Mouse (Mus musculus): ENCODE data around the gene Mcm5.

Mcm5 gene

DNA sequence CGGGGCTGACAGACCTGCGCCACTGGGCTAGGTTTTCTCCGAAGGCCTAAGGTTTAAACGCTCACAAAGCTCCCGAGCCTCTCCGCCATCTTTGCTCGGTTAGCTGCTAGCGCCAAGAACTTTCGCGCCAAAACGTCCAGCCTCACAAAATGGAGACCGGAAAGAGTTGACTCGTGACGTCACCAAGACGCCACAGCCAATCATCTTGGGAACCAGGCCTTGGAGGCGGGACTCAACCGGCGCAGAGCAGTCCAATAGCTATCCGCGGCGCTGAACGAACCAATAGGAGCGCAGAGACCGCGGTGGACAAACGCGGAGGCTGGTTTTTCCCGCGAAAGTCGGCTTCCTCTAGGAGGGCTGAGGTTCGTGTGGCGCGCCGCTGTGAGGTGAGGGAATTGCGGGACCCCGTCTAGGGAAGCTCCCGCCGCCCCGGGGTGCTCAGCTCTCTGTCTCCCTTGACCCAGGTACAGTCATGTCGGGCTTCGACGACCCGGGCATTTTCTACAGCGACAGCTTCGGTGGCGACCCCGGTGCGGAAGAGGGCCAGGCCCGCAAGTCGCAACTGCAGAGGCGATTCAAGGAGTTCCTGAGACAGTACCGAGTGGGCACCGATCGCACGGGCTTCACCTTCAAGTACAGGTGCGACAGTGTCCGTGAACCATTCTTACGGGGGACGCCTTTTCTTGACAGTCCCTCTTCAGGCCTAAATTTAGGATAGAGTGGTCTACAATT, at the start of gene Mcm5:
TSS of gene Mcm5 (plus strand) at position 334 of the 732 bp plus-strand sequence.
- DNase-seq = peak; percentile 99

DNA sequence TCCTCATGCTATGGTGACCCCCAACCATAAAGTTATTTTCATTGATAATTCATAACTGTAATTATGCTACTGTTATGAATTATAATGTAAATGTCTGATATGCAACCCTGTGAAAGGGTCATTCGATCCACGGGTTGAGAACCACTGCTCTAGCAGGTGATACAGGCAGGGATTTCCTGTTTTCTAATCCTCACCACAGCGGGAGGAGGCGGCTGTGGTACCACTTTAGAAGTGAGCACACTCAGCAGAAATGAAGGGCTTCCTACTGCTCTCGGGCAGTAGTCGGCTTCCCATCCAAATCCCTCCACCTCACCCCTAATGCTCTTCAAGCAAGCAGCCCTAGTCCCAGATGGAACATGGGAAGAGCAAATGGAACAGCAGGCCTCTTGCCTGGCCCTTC, 49.3 kb upstream of the Mcm5 start:
- no peak for DNase-seq

DNA sequence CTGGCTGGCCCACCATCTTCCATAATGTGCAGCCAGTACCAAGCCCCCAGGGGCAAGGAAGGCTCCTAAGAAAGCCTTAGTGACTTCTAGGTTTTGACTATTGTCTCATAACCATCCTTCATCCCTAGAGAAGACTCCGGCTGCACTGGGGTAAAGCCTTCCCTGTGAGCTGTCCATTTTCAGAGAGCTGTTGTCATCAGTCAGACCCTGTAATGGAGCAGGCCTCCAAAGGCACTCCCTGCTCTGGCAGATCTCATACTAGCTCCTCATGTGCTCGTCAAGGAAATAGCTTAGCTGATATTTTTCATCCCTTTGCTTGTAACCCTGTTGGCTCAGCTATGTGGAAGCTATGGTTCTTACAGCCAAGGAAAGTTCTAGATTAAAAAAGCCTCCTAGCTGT, 48.6 kb upstream of the Mcm5 start:
- DNase-seq = no peak

DNA sequence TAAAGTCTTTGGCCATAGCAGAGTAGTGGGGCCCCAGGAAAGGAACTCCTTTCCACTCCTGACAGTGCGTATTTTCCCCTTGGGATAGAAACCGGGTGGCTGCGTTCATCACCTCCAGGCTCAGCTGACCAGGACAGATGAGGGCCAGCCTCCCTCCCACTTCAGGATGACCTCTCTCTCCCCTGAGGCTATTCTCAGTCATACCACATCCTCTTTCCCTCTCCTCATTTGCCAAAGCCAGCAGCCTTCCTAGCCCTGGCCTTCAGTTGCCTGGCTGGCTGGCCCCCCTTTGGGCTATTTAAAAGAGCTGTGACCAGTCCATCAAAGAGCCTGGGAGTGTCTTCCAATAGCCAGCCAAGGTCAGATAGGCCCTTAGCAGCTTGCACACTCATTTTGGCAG, 46.1 kb upstream of the Mcm5 start:
- DNase-seq = no peak

DNA sequence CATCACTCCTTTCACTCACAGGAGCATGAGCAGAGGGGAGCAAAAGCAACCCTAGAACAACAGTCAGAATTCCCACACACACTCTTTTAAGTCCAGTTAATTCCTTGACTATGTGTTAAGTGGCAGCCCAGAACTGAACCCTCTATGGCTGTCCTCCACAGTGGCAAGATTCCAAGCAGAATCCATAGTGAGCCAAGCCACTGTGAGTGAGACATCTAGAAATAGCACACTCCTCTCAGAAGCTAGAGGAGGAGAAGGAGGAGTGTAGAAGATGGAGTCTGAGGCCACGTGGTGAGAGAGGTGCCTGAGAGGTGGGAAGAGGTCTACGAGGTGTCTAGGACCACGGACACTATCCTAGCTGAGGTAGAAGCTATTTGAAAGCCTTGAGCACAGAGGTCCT, 44.6 kb upstream of the Mcm5 start:
- no peak for DNase-seq

DNA sequence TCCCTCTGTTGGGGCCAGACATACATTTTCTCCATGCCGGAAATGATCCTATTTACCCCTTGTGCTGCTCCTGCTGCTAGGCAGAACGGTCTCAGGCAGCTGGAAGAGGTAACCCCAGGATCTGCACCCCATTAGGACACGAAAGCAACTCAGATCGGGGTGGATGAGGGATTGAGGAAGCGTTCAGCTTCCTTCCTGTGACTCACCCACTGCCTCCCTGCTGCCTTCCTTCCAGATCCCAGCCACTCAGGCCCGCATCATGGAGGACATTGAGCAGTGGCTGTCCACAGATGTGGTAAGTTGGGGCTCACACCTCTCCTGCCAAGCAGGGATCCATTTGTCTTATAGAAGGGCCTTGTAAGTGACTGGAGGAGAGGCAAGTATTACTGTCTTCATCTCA, 42.1 kb upstream of the Mcm5 start:
- DNase-seq = no peak

DNA sequence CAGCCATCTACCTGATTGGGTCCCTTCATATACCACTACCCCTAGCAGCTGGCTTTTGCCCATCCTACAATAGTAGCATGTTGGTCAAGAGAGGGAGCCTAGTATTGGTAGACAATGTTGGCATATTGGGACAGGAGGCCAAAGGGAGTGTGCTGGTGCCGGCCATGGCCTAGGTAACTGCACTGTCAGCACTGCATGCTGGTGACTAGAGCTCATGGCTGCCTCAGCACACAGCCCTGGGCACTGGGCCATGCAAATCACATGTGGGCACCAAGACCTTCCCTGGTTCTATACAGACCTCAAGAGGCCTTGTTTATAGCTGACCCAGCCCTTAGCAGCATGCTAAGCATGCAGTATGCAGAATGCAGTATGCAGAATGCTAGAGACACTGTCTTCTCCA, 39.1 kb upstream of the Mcm5 start:
- DNase-seq = no peak

DNA sequence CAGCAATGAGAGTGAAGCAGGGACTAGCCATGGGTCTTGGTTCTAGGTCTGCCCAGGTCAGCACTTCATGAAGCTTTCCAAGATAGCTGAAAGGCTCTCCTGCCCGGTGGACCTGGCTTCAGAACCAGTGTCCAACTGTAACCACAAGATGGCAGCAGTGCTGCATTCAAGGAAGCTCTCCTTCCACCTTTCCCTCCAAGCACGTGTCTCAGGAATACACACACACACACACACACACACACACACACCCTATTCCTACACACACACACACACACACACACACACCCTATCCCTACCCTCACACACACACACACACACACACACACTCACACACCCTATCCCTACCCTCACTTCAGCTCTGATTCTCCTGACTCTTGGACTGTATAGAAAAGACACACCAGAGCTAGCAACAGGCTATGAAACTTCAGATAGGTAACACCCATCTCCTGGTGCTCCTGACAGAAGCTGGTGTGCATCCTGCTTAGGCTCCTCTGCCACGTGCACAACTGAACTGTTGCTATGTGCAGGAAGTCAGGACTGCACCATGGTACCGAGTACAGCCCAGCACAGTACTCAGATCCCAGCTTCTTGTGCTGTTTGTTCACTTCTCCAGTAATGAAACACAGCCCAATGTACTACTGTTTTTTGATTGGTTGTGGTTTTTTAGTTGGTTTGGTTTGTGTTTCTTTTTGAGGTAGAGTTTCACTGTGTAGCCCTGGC, 37.6 kb upstream of the Mcm5 start:
- DNase-seq = peak; percentile 81

DNA sequence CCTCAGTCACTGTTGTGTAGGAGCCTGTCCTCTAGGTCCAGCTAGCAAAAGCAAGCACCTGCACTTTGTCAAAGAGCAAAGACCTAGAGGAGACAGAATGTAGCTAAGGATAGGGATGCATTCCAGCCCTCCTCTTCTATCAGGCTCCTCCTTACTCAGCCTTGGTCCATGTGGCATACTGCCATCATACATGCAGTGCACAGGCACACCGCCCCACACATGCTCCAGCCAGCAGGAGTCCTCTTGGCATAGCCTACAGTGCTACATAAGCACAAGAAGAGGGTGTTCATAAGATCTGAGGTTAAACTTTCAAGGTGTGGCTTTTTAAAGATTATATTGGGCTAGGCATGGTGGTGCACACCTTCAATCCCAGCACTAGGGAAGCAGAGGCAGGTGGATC, 34.5 kb upstream of the Mcm5 start:
- DNase-seq = no peak

DNA sequence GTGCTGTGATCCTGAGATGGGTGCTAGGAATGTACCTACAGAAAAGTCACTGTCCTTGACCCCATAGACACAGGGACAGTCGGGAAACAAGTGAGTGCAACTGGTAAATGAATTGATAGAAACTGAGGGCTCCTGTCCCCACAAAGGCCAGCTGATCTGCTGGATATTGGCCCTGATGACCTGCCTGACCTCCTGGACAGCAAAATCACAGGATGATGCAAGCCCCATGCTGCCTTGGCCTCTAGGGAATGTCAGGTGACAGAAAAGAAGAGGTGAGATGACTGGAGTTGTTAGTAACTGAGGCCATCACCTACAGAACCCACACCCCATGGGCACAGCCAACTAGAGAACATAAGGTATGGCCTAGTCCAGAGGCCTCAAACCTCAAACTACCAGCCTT, 31.2 kb upstream of the Mcm5 start:
- no peak for DNase-seq

DNA sequence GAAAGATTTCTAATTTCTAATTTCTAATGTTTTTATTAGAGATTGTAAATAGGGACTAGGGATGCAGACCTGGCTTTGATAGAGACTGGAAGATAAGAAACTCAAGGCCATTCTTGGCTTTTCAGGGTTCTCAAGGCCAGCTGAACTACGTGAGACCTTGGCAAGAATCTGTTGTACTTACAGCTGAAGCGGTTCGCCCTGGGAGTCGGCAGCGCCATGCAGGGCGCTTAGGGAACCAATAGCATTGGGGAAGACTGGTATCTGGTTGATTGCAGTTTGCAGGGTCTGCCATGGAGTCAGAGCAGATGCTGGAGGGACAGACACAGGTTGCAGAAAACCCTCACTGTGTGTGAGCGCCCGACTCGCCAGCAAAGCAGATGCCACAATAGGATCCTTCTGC, 30.5 kb upstream of the Mcm5 start:
- DNase-seq = no peak

DNA sequence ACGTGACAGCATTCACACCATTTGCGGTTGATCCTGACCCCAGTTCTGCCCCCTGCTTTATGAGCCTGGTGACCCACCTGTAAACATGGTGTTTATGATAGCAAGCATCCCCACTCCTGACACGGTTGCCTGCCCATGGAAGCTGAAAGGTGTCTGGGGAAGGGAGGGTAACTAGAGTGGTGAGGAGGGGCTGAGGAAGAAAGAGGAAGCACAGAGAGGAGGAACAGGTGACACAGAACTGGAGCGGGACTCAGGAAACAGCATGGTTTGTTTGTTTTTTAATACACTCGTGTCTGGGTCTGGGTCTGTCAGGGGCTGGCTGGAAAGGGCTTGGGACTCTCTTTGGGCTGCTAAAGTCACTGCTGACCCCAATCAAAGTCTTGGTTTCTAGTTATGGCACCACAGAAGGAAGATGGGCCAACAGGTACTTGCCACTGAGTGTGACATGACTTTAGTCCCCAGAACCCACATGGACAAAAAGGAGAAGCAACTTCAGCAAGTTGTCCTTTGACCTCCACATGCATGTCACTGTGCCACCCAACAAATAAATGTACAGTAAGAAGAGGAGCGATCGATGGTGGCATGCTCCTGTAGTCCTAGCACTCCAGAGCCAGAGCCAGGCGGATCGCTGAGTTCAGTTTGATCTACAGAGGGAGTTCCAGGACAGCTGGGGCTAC, 27.9 kb upstream of the Mcm5 start:
- no peak for DNase-seq

DNA sequence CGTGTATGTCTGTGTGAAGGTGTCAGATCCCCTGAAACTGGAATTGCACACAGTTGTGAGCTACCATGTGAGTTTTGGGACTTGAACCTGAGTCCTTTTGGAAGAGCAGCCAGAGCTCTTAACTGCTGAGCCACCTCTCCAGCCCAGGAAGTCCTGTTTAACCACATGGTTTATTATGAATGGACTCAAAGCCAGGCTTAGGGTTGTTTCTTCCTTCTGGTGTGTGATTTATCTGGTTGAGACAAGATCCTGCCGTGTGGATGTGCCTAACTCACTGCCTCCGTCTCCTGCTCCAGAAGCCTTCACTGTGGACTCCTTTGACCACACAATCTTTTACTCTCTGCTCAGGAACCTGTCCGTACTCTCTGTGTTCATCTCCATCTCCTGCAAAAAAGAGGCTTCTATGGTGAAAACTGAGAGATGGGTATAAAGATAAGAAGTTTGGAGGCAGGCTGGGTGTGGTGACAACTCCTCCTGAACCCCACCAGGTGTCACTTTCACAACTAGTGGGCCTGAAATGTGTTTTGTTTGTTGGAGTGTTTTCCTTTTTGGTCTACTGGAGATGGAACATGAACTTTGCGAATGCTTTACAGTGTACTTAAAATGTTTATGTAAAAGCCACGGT, 27.1 kb upstream of the Mcm5 start:
- no peak for DNase-seq

DNA sequence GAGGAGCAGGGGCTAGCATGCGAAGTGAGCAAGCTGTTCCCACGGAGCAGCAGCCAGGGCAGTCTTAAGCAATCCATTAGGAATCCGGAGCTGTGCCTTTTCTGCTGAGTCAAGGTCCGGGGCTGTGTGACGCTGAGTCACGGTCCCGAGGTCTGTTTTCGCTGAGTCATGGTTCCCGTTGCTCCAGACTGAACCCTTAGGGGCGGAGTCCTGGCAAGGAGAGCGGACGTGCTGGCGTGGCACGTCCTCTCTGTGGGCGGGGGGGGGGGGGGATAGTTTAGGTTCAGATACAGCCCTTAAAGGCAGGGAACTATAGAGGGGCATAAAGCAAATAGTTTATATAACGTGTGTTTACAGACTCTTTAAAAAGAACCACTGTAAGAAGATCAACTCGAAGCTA, 25.5 kb upstream of the Mcm5 start:
- peak; percentile 72 for DNase-seq

DNA sequence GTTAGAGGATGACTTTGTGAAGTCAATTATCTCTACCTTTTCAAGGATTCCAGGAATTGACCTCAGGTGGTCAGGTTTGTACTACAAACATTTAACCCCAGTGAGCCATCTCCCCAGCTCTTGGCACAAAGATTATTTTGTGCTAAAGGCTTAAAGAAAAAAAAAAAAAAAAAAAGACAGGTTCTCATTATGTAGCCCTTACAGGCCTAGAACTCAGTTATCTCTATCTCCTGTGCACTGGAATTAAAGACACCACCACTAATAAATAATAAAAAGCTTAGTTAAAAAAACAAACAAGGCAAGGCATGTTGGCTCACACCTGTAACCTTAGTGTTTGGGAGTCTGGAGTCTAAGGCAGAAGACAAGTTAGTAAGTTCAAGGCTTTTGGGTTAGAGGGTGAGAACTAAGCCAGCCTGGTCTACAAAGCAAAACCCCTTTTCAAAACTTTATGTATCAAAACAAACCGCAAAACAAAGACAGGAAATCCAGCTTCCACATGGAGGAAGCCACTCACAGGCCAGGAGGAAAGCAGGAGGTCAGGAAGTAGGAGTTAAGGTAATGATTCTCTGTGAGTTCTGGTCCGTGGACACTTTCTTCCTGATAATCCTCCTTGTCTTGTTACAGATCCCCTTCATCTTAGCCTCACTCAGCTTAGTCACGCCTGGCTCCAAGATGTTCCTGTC, 24.8 kb upstream of the Mcm5 start:
- DNase-seq = no peak

DNA sequence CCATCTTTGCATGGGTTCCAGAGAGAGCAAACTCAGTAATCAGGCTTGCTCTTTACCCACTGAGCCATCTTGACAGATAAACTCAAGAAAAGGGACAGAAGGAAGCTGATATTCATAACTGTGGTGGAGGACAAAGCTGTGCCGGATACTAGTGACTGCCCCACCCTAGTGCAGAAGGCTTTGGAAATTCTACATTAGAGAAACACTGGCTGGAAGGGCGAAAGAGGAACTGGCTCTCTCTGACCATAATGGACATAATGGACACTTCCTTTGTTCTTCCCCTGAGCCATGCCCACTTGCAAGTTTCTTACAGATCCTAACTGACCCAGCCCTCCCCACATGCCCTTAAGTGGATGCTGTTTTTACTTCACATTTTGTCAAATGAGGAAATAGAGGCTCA, 23.4 kb upstream of the Mcm5 start:
- DNase-seq = no peak

DNA sequence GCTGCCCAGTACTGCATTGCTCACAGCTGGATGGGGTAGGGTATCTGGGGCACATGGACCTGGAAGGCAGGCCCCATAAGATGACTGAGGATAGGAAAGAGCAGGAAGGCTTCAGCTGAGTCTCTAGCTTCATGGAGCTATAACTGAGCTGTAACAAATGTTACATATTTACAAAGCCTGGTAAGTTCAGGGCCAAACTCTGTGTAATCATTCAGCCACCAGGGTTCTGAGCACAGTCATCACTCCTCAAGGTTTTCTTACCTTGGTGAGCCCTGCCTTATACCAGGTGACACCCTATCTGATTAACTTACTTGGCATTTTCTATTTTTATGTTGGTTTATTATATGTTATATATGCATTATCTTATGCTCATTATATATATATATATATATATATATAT, 22.2 kb upstream of the Mcm5 start:
- DNase-seq = no peak

DNA sequence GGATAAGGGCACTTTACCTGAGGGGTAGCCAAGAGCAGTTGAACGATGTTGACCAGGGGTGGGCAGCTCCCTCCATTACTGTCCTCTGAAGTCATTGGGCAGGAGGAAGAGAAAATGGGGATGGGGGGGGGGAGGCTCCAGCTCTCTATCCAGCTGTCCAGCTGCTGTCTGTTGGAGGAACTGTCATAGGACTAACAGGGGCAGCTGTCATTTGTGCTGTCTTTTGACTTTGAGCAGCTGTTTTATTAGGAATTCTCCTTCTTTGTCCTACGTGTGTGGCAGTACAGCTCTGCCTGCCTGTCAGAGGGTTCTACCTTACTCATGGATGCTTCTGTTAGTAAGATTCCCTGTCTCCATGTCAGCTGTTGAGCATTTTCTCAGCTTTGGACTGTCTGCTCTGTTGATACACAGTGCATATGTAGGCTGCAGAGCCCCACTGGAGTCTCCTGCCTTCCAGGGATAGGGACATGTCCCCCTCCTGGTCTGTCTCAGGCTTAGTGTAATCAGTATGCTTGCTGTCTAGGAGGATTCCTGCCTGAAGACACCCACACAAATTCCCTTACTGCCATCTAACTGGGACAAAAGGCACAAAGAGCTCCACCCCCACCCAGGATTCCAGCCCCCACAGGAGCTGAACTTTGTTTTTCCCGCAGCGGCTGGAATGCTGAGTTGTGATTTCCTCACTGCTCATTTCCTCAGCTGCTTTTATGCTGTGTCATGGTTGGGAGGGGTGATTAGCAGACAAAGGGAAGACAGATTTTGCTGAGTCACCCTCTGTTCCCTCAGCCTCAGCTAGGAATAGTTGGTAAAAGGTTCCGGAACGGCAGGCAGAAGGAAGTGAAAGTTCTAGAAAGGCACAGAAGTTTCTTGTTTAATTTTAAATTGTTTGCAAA, 20.1 kb upstream of the Mcm5 start:
- no peak for DNase-seq

DNA sequence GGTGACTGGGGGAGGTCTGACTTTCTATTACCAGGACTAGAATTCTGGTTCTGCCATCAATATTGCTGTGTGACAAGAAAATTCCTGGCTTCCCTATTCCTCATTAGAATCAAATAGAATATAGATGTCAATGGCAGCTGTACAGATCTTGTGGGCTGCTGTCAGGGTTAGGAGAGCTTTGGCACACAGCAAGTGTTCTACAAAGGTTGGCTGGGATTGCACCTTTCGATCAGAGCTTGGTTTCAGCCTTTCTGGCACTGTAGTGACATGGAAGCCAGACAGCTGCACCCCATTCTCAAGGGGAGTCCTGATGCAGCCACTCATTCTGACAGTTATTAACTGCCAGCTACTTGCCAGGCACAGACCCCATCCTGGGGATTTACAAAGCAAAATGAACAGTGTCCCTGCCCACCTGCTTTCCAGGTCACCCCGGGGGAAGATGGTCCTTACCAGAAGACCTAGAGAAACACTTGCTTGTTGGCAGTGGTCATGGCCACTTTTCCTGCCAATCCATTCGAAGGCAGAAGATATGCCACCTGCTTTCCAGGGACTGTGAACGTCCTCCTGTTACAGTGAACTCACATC, 18.5 kb upstream of the Mcm5 start:
- no peak for DNase-seq

DNA sequence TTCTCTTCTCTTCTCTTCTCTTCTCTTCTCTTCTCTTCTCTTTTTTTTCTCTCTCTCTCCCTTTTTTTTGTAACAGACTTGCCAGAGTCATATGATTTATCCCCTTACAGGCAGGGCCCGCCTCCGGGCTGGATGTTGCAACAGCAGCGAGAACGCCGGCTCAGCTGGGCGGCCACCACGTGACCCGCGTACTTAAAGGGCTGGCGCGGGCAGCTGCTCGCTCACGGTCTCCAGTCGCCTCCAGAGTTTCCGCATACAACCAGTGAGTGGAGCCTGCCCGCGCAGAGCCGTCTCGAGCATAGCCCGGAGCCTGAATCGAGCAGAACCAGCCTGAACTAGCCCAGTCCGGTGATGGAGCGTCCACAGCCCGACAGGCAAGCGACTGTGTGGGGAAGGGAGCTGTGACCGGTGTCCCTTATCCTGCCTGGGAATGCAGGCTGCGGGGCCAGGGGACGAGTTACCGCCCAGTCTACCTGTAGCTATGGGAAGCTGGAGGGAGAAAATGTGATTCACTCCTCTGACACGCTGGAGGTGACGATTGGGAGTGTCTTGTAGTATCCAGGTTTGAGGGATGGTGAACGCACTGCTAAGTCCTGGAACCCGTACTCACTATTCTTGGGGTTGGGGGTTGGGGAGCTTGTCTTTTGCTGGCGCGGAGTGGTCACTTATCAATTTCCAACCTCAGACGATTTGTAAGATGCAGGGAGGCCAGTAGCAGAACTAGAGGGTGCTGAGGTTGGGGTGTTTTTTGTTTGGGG, 15.8 kb upstream of the Mcm5 start, which contains the start of gene Hmox1:
TSS of gene Hmox1 (plus strand) at position 223 of the 758 bp plus-strand sequence.
- DNase-seq = peak; percentile 56

DNA sequence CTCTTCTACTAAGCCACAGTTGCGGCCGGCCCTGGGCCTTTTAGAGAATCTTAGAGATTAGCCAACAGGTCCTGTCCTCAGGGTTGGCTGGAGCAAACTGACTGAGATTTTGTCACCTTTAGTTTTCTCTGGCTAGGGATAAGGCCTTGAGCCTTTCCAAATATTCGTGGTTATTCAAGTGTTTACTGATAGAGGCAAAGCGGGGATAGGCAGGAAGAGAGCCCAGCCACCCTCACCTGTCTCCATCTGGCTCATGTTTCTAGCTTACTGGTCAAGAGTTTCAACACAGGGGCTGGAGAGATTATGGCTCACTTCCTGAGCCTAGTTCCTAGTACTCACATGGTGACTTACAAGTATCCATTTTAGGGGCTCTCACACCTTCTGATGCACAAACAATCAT, 6.4 kb upstream of the Mcm5 start:
- DNase-seq = no peak
